Mouse (Mus musculus) hindbrain, embryonic 11.5 days (tissue): ENCODE measurements at regions not wholly inside any gene's neighbourhood (a gene's known extent, or its start where the extent isn't known, plus 50 kb on each side); places are given as distances from the start of the nearest gene placed in this dataset.

Experiments used
- ATAC-seq: fragments of 200-750 bp; cut with Nextera tagmentation; 2 replicates; pipeline ENCODE4 v1.8.0; 2017; ENCODE audit warnings: mild to moderate bottlenecking, moderate TSS enrichment, moderate library complexity; ENCODE audit not compliant: low FRiP score
- DNase-seq: peaks from one replicate; pipeline ENCODE4 v3.0.0-alpha.2; 2015; ENCODE audit warnings: low spot score
- H3K27ac ChIP-seq: fragments of 300-500 bp; sonication (generic); 2 replicates; pipeline ENCODE4 v1.5.1; 2014; ENCODE audit warnings: mild to moderate bottlenecking, low read depth, low read length
- H3K27me3 ChIP-seq: fragments of 300-500 bp; sonication (generic); 2 replicates; pipeline ENCODE4 v1.6.1; 2014; ENCODE audit warnings: mild to moderate bottlenecking, low read length, moderate library complexity, mixed read lengths; ENCODE audit not compliant: control insufficient read depth, insufficient read depth
- H3K36me3 ChIP-seq: fragments of 300-500 bp; sonication (generic); 2 replicates; pipeline ENCODE4 v1.6.1; 2014; ENCODE audit warnings: mild to moderate bottlenecking, low read length, moderate library complexity, mixed read lengths; ENCODE audit not compliant: control insufficient read depth, insufficient read depth
- H3K4me1 ChIP-seq: fragments of 300-500 bp; sonication (generic); replicated peaks from 2 replicates; pipeline ENCODE4 v1.6.1; 2014; ENCODE audit warnings: low read length, mixed read lengths; ENCODE audit not compliant: control insufficient read depth, insufficient read depth
- H3K4me2 ChIP-seq: fragments of 300-500 bp; sonication (generic); replicated peaks from 2 replicates; pipeline ENCODE4 v1.6.1; 2014; ENCODE audit warnings: mild to moderate bottlenecking, low read depth, low read length
- H3K4me3 ChIP-seq: fragments of 300-500 bp; sonication (generic); 2 replicates; pipeline ENCODE4 v1.5.1; 2014; ENCODE audit warnings: low read depth, low read length
- H3K9ac ChIP-seq: fragments of 300-500 bp; sonication (generic); 2 replicates; pipeline ENCODE4 v1.6.1; 2014; ENCODE audit warnings: low read depth, low read length
- H3K9me3 ChIP-seq: fragments of 300-500 bp; sonication (generic); 2 replicates; pipeline ENCODE4 v1.6.1; 2016; ENCODE audit warnings: low read length; ENCODE audit not compliant: control insufficient read depth
- WGBS: fragments of 180-500 bp; shearing (Covaris S2); extraction: QIAGEN DNeasy Blood & Tissue Kit; methylation state at CpG from one replicate; pipeline ENCODE4 v1.1.7; 2014; 5-methylcytosine and 5-hydroxymethylcytosine counted together

DNA sequence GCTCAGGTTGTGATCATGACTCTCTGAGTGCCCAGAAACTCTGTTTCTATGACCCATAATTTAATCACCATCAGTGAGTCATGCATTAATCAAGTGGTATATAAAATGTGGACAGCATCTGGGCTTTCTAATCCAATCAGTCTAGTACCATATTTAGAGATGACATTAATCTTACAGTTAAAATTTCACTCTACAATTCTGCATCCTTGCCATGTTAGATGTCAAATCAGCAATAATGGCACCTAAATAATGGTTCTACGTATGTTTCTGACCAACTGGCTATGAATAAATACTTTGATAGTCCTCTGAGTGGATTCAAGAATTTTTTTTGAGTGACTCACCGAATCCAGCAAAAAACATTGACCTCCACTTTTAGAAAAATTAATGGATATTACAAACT, 383.0 kb upstream of the Gm12666 start:
- 87% methylated on average over 2 of the region's 2 CpGs for WGBS
- ATAC-seq, result no peak

GRCm38 (mm10) chr4:92565357-92565756, 373.8 kb upstream of the Gm12666 start:
- no peak overlapping the region for H3K4me3 ChIP-seq
- H3K9ac ChIP-seq, result no peak overlapping the region
- H3K27ac ChIP-seq, result no peak overlapping the region
- 48% methylated on average over 2 of the region's 2 CpGs for WGBS
- no peaks in the 10 kb centered on the region for H3K4me1 ChIP-seq
- H3K9me3 ChIP-seq, result no peaks in the 10 kb centered on the region
- no peaks in the 10 kb centered on the region for H3K27me3 ChIP-seq
- peak; percentile 37 for DNase-seq
- peak; percentile 80 for ATAC-seq
- no peaks in the 10 kb centered on the region for H3K36me3 ChIP-seq
- no peak overlapping the region for H3K4me2 ChIP-seq

More for the DNA sequence above, 383.0 kb upstream of the Gm12666 start:
- Histone ChIP-seq H3K4me1 (no peaks in the 10 kb centered on the region), H3K9ac (no peak overlapping the region), H3K4me3 (no peak overlapping the region), H3K36me3 (no peaks in the 10 kb centered on the region), H3K27ac (no peak overlapping the region), H3K9me3 (no peaks in the 10 kb centered on the region), H3K4me2 (no peak overlapping the region), H3K27me3 (no peaks in the 10 kb centered on the region)
- DNase-seq, result no peak

DNA sequence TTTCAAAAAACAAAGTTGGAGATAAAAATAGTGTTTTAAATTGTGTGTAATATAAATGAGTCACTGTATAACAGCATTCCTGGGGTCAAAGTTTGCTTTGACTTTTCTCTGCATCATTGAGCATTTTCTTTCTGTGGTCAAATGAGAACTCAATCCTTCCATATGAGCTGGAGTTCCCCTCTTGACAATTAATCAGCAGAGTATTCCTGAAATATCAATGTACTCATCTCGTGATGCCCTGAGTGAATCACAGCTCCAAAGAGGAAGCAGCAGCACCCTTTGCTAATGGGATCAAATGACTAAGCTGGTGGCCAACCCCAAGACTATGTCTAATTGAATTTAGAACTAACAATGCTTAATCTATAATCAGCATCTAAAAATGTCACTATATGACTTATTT, 363.6 kb upstream of the Gm12666 start:
- WGBS, result 77% methylated on average over 1 of the region's 1 CpGs
- no peak for ATAC-seq
- DNase-seq, result no peak
- no peak overlapping the region for H3K4me3 ChIP-seq
- no peak overlapping the region for H3K4me2 ChIP-seq
- no peaks in the 10 kb centered on the region for H3K9me3 ChIP-seq
- no peaks in the 10 kb centered on the region for H3K27me3 ChIP-seq
- no peaks in the 10 kb centered on the region for H3K4me1 ChIP-seq
- H3K36me3 ChIP-seq, result no peaks in the 10 kb centered on the region
- no peak overlapping the region for H3K27ac ChIP-seq
- no peak overlapping the region for H3K9ac ChIP-seq

- H3K27me3 ChIP-seq, result no peaks in the 10 kb centered on the region
- H3K27ac ChIP-seq, result no peak overlapping the region
- peak; percentile 88 for ATAC-seq
- no peak overlapping the region for H3K9ac ChIP-seq
- no peak overlapping the region for H3K4me3 ChIP-seq
- H3K9me3 ChIP-seq, result no peaks in the 10 kb centered on the region
- no peaks in the 10 kb centered on the region for H3K4me1 ChIP-seq
- H3K36me3 ChIP-seq, result no peaks in the 10 kb centered on the region
- peak; percentile 8 for DNase-seq
- H3K4me2 ChIP-seq, result no peak overlapping the region
These were observed 350.5 kb upstream of the Gm12666 start for GRCm38 (mm10) chr4:92542089-92542488.

- no peak overlapping the region for H3K4me2 ChIP-seq
- DNase-seq (no peak), ATAC-seq (no peak)
- no peak overlapping the region for H3K27ac ChIP-seq
- no peaks in the 10 kb centered on the region for H3K27me3 ChIP-seq
- no peaks in the 10 kb centered on the region for H3K4me1 ChIP-seq
- 90% methylated on average over 9 of the region's 9 CpGs for WGBS
- H3K4me3 ChIP-seq, result no peak overlapping the region
- H3K36me3 ChIP-seq, result no peaks in the 10 kb centered on the region
- H3K9me3 ChIP-seq, result no peaks in the 10 kb centered on the region
- no peak overlapping the region for H3K9ac ChIP-seq
These were observed 346.7 kb upstream of the Gm12666 start for GRCm38 (mm10) chr4:92538296-92538695.

- ATAC-seq (no peak), DNase-seq (no peak)
- Histone ChIP-seq H3K4me2 (no peak overlapping the region), H3K27me3 (no peaks in the 10 kb centered on the region), H3K4me1 (no peaks in the 10 kb centered on the region), H3K27ac (no peak overlapping the region), H3K9me3 (no peaks in the 10 kb centered on the region), H3K9ac (no peak overlapping the region), H3K36me3 (no peaks in the 10 kb centered on the region), H3K4me3 (no peak overlapping the region)
These were observed 310.5 kb upstream of the Gm12666 start for GRCm38 (mm10) chr4:92502010-92502409.

- no peak overlapping the region for H3K9ac ChIP-seq
- H3K4me2 ChIP-seq, result no peak overlapping the region
- H3K4me1 ChIP-seq, result no peaks in the 10 kb centered on the region
- no peaks in the 10 kb centered on the region for H3K36me3 ChIP-seq
- ATAC-seq (no peak), DNase-seq (no peak)
- H3K27me3 ChIP-seq, result no peaks in the 10 kb centered on the region
- 85% methylated on average over 5 of the region's 5 CpGs for WGBS
- no peaks in the 10 kb centered on the region for H3K9me3 ChIP-seq
- no peak overlapping the region for H3K27ac ChIP-seq
- no peak overlapping the region for H3K4me3 ChIP-seq
These were observed 308.6 kb upstream of the Gm12666 start for GRCm38 (mm10) chr4:92500168-92500567.

DNA sequence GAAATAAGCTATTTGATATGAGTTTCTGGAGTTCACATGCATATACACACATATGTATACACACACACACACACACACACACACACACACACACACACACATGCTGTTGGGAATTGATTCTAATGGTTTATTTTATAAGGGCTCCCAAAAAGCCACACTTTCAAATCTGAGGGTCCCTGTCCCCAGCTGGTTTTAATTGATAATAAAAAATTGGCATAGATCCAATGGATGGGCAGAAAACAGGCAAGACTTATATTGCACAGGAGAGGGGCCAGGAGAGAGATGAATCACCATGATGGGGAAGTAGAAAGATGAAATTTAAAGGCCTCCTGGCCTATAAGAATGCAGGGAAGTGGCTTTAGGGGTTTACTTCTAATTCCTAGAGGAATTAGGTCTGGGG, 295.1 kb upstream of the Gm12666 start:
- no peak overlapping the region for H3K27ac ChIP-seq
- H3K4me1 ChIP-seq, result no peaks in the 10 kb centered on the region
- H3K36me3 ChIP-seq, result no peaks in the 10 kb centered on the region
- no peak overlapping the region for H3K4me2 ChIP-seq
- ATAC-seq (no peak), DNase-seq (no peak)
- no peak overlapping the region for H3K9ac ChIP-seq
- no peak overlapping the region for H3K4me3 ChIP-seq
- no peaks in the 10 kb centered on the region for H3K27me3 ChIP-seq
- H3K9me3 ChIP-seq, result no peaks in the 10 kb centered on the region

GRCm38 (mm10) chr4:92458186-92458585, 266.6 kb upstream of the Gm12666 start:
- Histone ChIP-seq H3K9ac (no peak overlapping the region), H3K9me3 (no peaks in the 10 kb centered on the region), H3K4me3 (no peak overlapping the region), H3K27ac (no peak overlapping the region), H3K4me2 (no peak overlapping the region), H3K4me1 (no peaks in the 10 kb centered on the region), H3K36me3 (no peaks in the 10 kb centered on the region), H3K27me3 (no peaks in the 10 kb centered on the region)
- no peak for ATAC-seq
- no peak for DNase-seq
